Mouse (Mus musculus): ENCODE measurements around the gene Ing2. TPM values are rescaled to one million over a fixed set of nuclear protein-coding genes. Genes with fewer than 3 reads are reported as not detected.

The Ing2 gene
- polyA plus RNA-seq, 1 experiment from 2014 or later: 6.0 TPM

GRCm38 (mm10) chr8:47680306-47680705, 5.0 kb upstream of the Ing2 start:
- Histone ChIP-seq H3K27me3 (replicated peaks; ENCODE audit: control insufficient read depth, insufficient read depth, low read length) (no peaks in the 10 kb centered on the region), H3K4me2 (ENCODE audit: low read length) (no peak overlapping the region), H3K4me3 (replicated peaks; ENCODE audit: low read length) (no peak overlapping the region), H3K36me3 (ENCODE audit: control insufficient read depth, insufficient read depth) (no peaks in the 10 kb centered on the region), H3K27ac (ENCODE audit: low read length) (no peak overlapping the region), H3K4me1 (replicated peaks; ENCODE audit: control insufficient read depth, insufficient read depth, low read length) (no peaks in the 10 kb centered on the region; the same call in 1 of the 2 replicates), H3K9ac (replicated peaks; ENCODE audit: low read depth, low read length) (no peak overlapping the region), H3K9me3 (ENCODE audit: control insufficient read depth, low read length) (no peaks in the 10 kb centered on the region)
- WGBS: 69% methylated on average over 4 of the region's 4 CpGs
- no peak for ATAC-seq

GRCm38 (mm10) chr8:47679603-47680002, 4.2 kb upstream of the Ing2 start:
- H3K27ac ChIP-seq (ENCODE audit: low read length): no peak overlapping the region
- no peak overlapping the region for H3K4me3 ChIP-seq (replicated peaks; ENCODE audit: low read length)
- H3K4me1 ChIP-seq (replicated peaks; ENCODE audit: control insufficient read depth, insufficient read depth, low read length): no peaks in the 10 kb centered on the region; the same call in 1 of the 2 replicates
- no peaks in the 10 kb centered on the region for H3K9me3 ChIP-seq (ENCODE audit: control insufficient read depth, low read length)
- H3K9ac ChIP-seq (replicated peaks; ENCODE audit: low read depth, low read length): no peak overlapping the region
- WGBS: 82% methylated on average over 1 of the region's 1 CpGs
- H3K27me3 ChIP-seq (replicated peaks; ENCODE audit: control insufficient read depth, insufficient read depth, low read length): no peaks in the 10 kb centered on the region
- no peak for ATAC-seq
- no peak overlapping the region for H3K4me2 ChIP-seq (ENCODE audit: low read length)
- no peaks in the 10 kb centered on the region for H3K36me3 ChIP-seq (ENCODE audit: control insufficient read depth, insufficient read depth)

GRCm38 (mm10) chr8:47676631-47677030, 1.3 kb upstream of the Ing2 start:
- peaks cover 4% of the 10 kb centered on the region for H3K4me1 ChIP-seq (replicated peaks; ENCODE audit: control insufficient read depth, insufficient read depth, low read length)
- ATAC-seq: no peak
- peak overlapping the region; percentile 79 for H3K4me2 ChIP-seq (ENCODE audit: low read length)
- H3K4me3 ChIP-seq (replicated peaks; ENCODE audit: low read length): peak overlapping the region; percentile 84; the same call in 1 of the 2 replicates
- WGBS: 35% methylated on average over 2 of the region's 2 CpGs
- H3K9ac ChIP-seq (replicated peaks; ENCODE audit: low read depth, low read length): no peak overlapping the region
- no peaks in the 10 kb centered on the region for H3K9me3 ChIP-seq (ENCODE audit: control insufficient read depth, low read length)
- no peak overlapping the region for H3K27ac ChIP-seq (ENCODE audit: low read length)
- H3K36me3 ChIP-seq (ENCODE audit: control insufficient read depth, insufficient read depth): no peaks in the 10 kb centered on the region
- H3K27me3 ChIP-seq (replicated peaks; ENCODE audit: control insufficient read depth, insufficient read depth, low read length): no peaks in the 10 kb centered on the region

GRCm38 (mm10) chr8:47676224-47676623, 868 bp upstream of the Ing2 start:
- 2% methylated on average over 15 of the region's 15 CpGs for WGBS
- Histone ChIP-seq H3K27ac (ENCODE audit: low read length) (no peak overlapping the region; the same call in 1 of the 2 replicates), H3K4me1 (replicated peaks; ENCODE audit: control insufficient read depth, insufficient read depth, low read length) (peaks cover 4% of the 10 kb centered on the region), H3K9me3 (ENCODE audit: control insufficient read depth, low read length) (no peaks in the 10 kb centered on the region), H3K36me3 (ENCODE audit: control insufficient read depth, insufficient read depth) (no peaks in the 10 kb centered on the region), H3K4me3 (replicated peaks; ENCODE audit: low read length) (peak overlapping the region; percentile 84), H3K9ac (replicated peaks; ENCODE audit: low read depth, low read length) (peak overlapping the region; percentile 79), H3K4me2 (ENCODE audit: low read length) (peak overlapping the region; percentile 79), H3K27me3 (replicated peaks; ENCODE audit: control insufficient read depth, insufficient read depth, low read length) (no peaks in the 10 kb centered on the region)
- no peak for ATAC-seq

- no peaks in the 10 kb centered on the region for H3K36me3 ChIP-seq (ENCODE audit: control insufficient read depth, insufficient read depth)
- peak overlapping the region; percentile 91 for H3K27ac ChIP-seq (ENCODE audit: low read length)
- ATAC-seq: peak; percentile 5
- WGBS: under 1% methylated on average over 20 of the region's 20 CpGs
- peaks cover 4% of the 10 kb centered on the region for H3K4me1 ChIP-seq (replicated peaks; ENCODE audit: control insufficient read depth, insufficient read depth, low read length)
- no peaks in the 10 kb centered on the region for H3K27me3 ChIP-seq (replicated peaks; ENCODE audit: control insufficient read depth, insufficient read depth, low read length)
- H3K4me2 ChIP-seq (ENCODE audit: low read length): peak overlapping the region; percentile 79
- peak overlapping the region; percentile 84 for H3K4me3 ChIP-seq (replicated peaks; ENCODE audit: low read length)
- no peaks in the 10 kb centered on the region for H3K9me3 ChIP-seq (ENCODE audit: control insufficient read depth, low read length)
- peak overlapping the region; percentile 79 for H3K9ac ChIP-seq (replicated peaks; ENCODE audit: low read depth, low read length)
Observed at GRCm38 (mm10) chr8:47675786-47676185, 430 bp upstream of the Ing2 start.

GRCm38 (mm10) chr8:47674140-47674776, 1.1 kb downstream of the Ing2 start:
- Histone ChIP-seq H3K4me3 (replicated peaks; ENCODE audit: low read length) (peak overlapping the region; percentile 84), H3K9ac (replicated peaks; ENCODE audit: low read depth, low read length) (peak overlapping the region; percentile 69), H3K27me3 (replicated peaks; ENCODE audit: control insufficient read depth, insufficient read depth, low read length) (no peaks in the 10 kb centered on the region), H3K36me3 (ENCODE audit: control insufficient read depth, insufficient read depth) (no peaks in the 10 kb centered on the region), H3K27ac (ENCODE audit: low read length) (peak overlapping the region; percentile 85), H3K9me3 (ENCODE audit: control insufficient read depth, low read length) (no peaks in the 10 kb centered on the region), H3K4me2 (ENCODE audit: low read length) (peak overlapping the region; percentile 73), H3K4me1 (replicated peaks; ENCODE audit: control insufficient read depth, insufficient read depth, low read length) (peaks cover 4% of the 10 kb centered on the region)
- ATAC-seq: peak; percentile 21
- 0% methylated on average over 51 of the region's 59 CpGs for WGBS

GRCm38 (mm10) chr8:47673317-47674139, 1.8 kb downstream of the Ing2 start:
- Histone ChIP-seq H3K4me1 (replicated peaks; ENCODE audit: control insufficient read depth, insufficient read depth, low read length) (peaks cover 4% of the 10 kb centered on the region), H3K9ac (replicated peaks; ENCODE audit: low read depth, low read length) (peak overlapping the region; percentile 69), H3K36me3 (ENCODE audit: control insufficient read depth, insufficient read depth) (0 out of 2 replicates have a peak, but pooled peaks cover 2% of the 10 kb centered on the region), H3K9me3 (ENCODE audit: control insufficient read depth, low read length) (no peaks in the 10 kb centered on the region), H3K4me3 (replicated peaks; ENCODE audit: low read length) (peak overlapping the region; percentile 84), H3K27me3 (replicated peaks; ENCODE audit: control insufficient read depth, insufficient read depth, low read length) (no peaks in the 10 kb centered on the region), H3K27ac (ENCODE audit: low read length) (peak overlapping the region; percentile 85), H3K4me2 (ENCODE audit: low read length) (peak overlapping the region; percentile 73)
- WGBS: under 1% methylated on average over 52 of the region's 53 CpGs
- ATAC-seq: peak; percentile 43

GRCm38 (mm10) chr8:47664231-47664785, 11.0 kb downstream of the Ing2 start:
- no peak for ATAC-seq
- H3K4me1 ChIP-seq (replicated peaks; ENCODE audit: control insufficient read depth, insufficient read depth, low read length): no peaks in the 10 kb centered on the region

GRCm38 (mm10) chr8:47663201-47663600, 12.2 kb downstream of the Ing2 start:
- Histone ChIP-seq H3K27me3 (replicated peaks; ENCODE audit: control insufficient read depth, insufficient read depth, low read length) (no peaks in the 10 kb centered on the region), H3K4me3 (replicated peaks; ENCODE audit: low read length) (no peak overlapping the region), H3K9ac (replicated peaks; ENCODE audit: low read depth, low read length) (no peak overlapping the region), H3K9me3 (ENCODE audit: control insufficient read depth, low read length) (no peaks in the 10 kb centered on the region), H3K36me3 (ENCODE audit: control insufficient read depth, insufficient read depth) (0 out of 2 replicates have a peak, but pooled peaks cover 3% of the 10 kb centered on the region), H3K4me1 (replicated peaks; ENCODE audit: control insufficient read depth, insufficient read depth, low read length) (no peaks in the 10 kb centered on the region), H3K27ac (ENCODE audit: low read length) (no peak overlapping the region), H3K4me2 (ENCODE audit: low read length) (no peak overlapping the region)
- ATAC-seq: no peak
- 87% methylated on average over 5 of the region's 5 CpGs for WGBS

More at GRCm38 (mm10) chr8:47664231-47664785, 11.0 kb downstream of the Ing2 start:
- Histone ChIP-seq H3K27me3 (replicated peaks; ENCODE audit: control insufficient read depth, insufficient read depth, low read length) (no peaks in the 10 kb centered on the region), H3K9me3 (ENCODE audit: control insufficient read depth, low read length) (no peaks in the 10 kb centered on the region), H3K27ac (ENCODE audit: low read length) (no peak overlapping the region), H3K4me2 (ENCODE audit: low read length) (no peak overlapping the region), H3K36me3 (ENCODE audit: control insufficient read depth, insufficient read depth) (0 out of 2 replicates have a peak, but pooled peaks cover 5% of the 10 kb centered on the region), H3K4me3 (replicated peaks; ENCODE audit: low read length) (no peak overlapping the region), H3K9ac (replicated peaks; ENCODE audit: low read depth, low read length) (no peak overlapping the region)
- 82% methylated on average over 8 of the region's 8 CpGs for WGBS

Measured in forebrain, embryonic 16.5 days (tissue).